Mouse (Mus musculus) neural tube, embryonic 12.5 days (tissue): ENCODE measurements around the gene Dlat. TPM values are rescaled to one million over a fixed set of nuclear protein-coding genes. Genes with fewer than 3 reads are reported as not detected.

Experiments
- polyA plus RNA-seq: library from polyadenylated mRNA; unstranded; fragments of >200 nt; fragmentation: Nextera tagmentation; extraction: Ambion mirVana; gene quantifications from 2 replicates; pipeline ENCODE4 v1.2.1, GENCODE M21; 2016

Dlat gene
- polyA plus RNA-seq, 1 experiment from 2014 or later, result 56.0 TPM

Other genes with a start within 250 kb of the Dlat start
- 0.22 and 0.24 TPM in 2 replicates for gene Plet1, start 165.3 kb downstream of the Dlat start, polyA plus RNA-seq
- gene Pts, start 131.1 kb downstream of the Dlat start, polyA plus RNA-seq, result 98.8 and 101 TPM in 2 replicates
- 10.4 and 13.6 TPM in 2 replicates for gene Il18, start 105.0 kb downstream of the Dlat start, polyA plus RNA-seq
- gene Bco2, start 104.6 kb downstream of the Dlat start, polyA plus RNA-seq, result 0.09 and 0.15 TPM in 2 replicates
- 0.19 and 0.20 TPM in 2 replicates for gene Tex12, start 98.5 kb downstream of the Dlat start, polyA plus RNA-seq
- gene Sdhd, start 56.0 kb downstream of the Dlat start, polyA plus RNA-seq, result 213 and 215 TPM in 2 replicates
- 323 and 352 TPM in 2 replicates for gene Timm8b, start 55.9 kb downstream of the Dlat start, polyA plus RNA-seq
- 5.8 and 8.5 TPM in 2 replicates for gene Pih1d2, start 42.5 kb downstream of the Dlat start, polyA plus RNA-seq
- 30.2 and 30.4 TPM in 2 replicates for gene Nkapd1, start 42.3 kb downstream of the Dlat start, polyA plus RNA-seq
- 29.2 and 29.9 TPM in 2 replicates for gene Dixdc1, start 79.7 kb upstream of the Dlat start, polyA plus RNA-seq
- 0.95 and 1.5 TPM in 2 replicates for gene 2310030G06Rik, start 86.8 kb upstream of the Dlat start, polyA plus RNA-seq
- gene Cryab, start 91.5 kb upstream of the Dlat start, polyA plus RNA-seq, result 12.8 and 17.5 TPM in 2 replicates
- 4.9 and 7.2 TPM in 2 replicates for gene Hspb2, start 92.6 kb upstream of the Dlat start, polyA plus RNA-seq
- gene Fdxacb1, start 108.5 kb upstream of the Dlat start, polyA plus RNA-seq, result 10.2 and 12.2 TPM in 2 replicates
- gene Alg9, start 115.2 kb upstream of the Dlat start, polyA plus RNA-seq, result 45.6 and 48.3 TPM in 2 replicates
- gene 1110032A03Rik, start 115.7 kb upstream of the Dlat start, polyA plus RNA-seq, result 39.7 and 44.4 TPM in 2 replicates
- gene Ppp2r1b, start 185.5 kb upstream of the Dlat start, polyA plus RNA-seq, result 85.2 and 86.8 TPM in 2 replicates